Mouse (Mus musculus): ENCODE measurements around the gene Ndufs1.

GRCm38 (mm10) chr1:63214271-63214558 is 37.6 kb upstream of the Ndufs1 start, which contains the start of gene Gpr1:
- TF ChIP-seq CTCF (IDR thresholded peaks at IDR 0.05; ENCODE audit: borderline replicate concordance, insufficient read depth, low read length), result no peak
- no peak for TF ChIP-seq POLR2A (IDR thresholded peaks at IDR 0.05; ENCODE audit: low read depth, low read length)
